Mouse (Mus musculus): ENCODE data around the gene Tanc1.

Tanc1 gene

DNA sequence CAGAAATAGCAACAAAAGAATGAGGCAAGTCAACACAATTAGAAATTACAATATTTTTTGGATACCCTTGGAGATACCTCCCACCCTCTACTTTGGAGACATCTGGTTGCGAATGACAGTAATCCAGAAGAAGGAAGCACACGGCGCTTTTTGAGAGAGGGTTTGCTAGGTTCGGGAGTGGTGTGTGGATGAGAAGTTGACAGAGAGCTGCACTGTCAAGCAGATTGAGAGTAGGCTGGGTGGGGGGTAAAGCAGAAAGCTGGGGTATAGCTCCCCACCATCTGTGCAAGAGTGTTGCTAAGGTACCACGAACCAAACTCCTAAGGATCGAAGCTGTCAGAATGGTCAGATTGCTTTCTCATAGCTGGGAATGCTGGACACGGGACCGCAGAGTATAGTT, 40.0 kb downstream of the Tanc1 start:
- DNase-seq (ENCODE audit: low spot score in 2 of 2) = no peak

DNA sequence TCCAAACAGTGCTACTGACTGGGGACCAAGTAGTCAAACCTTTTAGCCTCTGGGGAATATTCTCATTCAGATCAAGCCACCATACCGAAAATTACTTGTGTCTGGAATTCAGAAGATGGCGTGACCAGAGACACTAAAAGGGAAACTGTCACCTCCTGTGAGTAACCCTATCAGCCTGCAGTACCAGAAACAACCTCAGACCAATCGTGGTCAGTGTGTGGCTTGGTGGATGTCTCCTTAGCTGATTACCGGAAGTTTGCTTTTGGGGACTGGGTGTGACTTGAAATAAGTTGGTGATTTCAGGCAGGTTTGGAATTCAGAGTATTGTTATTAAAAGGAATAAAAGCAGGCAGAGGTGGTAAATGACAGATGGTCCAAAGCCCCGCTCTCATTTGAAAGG, 40.9 kb downstream of the Tanc1 start:
- no peak for DNase-seq (ENCODE audit: low spot score in 2 of 2)

DNA sequence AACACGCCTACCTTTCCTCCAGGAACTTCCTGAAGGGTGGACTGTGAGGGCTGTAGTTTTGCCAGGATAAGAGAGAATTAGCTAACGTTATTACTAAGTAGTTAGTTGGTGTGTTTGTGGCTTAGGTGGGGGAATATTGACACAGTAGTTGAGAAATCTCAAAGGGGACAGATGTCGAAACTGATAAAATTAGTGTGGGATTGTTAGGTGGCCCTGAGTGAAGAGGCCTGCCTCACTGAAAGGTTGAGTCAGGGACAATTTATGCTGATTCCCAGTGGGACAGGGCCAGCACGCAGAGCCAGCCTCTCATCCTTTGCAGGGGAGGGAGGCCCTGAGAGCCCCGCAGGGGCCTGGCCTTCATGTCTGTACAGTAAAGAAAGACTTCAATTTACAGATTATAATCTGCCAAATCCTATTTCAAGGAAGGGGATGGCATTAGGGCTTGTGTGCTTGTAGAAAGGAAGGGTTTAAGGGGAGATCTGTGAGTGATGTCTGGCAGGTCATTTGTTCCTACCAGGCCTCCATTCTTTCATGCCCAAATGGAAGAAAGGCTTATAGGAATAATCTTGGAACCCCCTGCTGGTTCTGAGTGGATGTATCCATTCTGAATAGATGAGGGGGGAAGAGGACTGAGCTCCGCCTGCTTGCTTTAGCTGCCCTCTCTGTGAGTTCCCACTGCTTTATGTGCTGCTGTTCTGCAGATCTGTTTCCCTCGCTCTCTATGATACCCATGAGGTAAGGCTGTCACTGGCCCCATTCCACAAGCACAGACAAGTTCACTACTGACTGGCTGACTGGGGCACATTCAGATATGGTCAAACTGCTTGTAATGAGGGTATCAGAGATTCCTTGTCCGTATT, 41.7 kb downstream of the Tanc1 start:
- no peak for DNase-seq (ENCODE audit: low spot score in 2 of 2)

DNA sequence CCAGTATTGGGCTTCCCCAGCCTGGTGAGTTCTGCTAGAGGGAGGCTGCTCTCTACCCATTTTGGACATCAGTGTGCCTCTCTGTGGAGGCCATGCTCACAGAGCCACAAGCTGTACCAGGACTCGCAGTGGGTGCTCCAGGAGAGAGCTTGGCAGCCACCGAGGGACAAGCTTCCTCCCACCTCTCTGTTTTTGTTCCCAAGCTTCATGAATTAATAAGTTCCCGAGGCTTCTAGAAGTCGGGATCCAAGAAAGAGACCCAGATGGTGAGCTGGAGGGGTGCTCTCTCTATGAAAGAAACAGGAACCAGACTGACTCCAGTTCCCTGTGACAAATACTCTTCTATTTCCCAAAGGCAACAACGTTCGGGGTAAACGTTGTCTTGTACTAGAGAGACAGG, 43.6 kb downstream of the Tanc1 start:
- no peak for DNase-seq (ENCODE audit: low spot score in 2 of 2)

DNA sequence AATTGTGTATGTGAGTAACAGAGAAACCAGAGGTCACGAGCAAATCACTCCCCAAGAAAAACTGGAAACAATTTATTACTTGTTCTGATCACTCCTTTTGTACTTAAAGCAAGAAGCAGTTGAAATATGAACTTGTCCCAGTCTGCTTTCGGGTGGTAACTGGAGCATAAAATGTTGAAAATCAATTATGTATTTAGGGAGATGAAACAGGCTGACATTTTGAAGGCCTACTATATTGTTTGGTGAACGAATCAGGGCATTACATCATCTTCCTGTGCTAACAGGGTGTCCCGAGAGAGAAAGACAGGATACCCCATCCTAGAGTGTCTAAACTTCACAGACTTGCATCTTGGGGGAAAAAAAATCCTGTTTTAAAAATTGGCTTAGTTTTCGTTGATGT, 44.8 kb downstream of the Tanc1 start:
- DNase-seq (ENCODE audit: low spot score in 2 of 2) = no peak

DNA sequence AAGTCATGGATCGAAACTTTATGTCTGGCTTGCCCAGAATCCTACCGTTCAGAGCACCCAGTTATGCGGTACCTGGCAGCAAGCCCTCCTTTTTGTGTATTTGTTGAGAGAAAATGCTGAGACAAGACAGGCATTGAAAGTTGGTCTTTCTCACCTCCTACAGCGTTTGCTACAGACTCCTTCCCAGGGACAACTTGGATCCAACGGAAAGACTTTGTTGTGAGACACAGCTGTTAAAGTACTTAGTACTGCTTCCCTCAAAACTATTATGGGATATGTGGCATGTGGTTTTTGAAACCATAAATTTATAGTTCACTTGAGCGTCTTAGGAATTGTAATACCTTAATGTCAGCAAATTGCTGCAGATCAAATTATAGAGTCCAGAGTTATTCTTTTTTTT, 47.8 kb downstream of the Tanc1 start:
- no peak for DNase-seq (ENCODE audit: low spot score in 2 of 2)

DNA sequence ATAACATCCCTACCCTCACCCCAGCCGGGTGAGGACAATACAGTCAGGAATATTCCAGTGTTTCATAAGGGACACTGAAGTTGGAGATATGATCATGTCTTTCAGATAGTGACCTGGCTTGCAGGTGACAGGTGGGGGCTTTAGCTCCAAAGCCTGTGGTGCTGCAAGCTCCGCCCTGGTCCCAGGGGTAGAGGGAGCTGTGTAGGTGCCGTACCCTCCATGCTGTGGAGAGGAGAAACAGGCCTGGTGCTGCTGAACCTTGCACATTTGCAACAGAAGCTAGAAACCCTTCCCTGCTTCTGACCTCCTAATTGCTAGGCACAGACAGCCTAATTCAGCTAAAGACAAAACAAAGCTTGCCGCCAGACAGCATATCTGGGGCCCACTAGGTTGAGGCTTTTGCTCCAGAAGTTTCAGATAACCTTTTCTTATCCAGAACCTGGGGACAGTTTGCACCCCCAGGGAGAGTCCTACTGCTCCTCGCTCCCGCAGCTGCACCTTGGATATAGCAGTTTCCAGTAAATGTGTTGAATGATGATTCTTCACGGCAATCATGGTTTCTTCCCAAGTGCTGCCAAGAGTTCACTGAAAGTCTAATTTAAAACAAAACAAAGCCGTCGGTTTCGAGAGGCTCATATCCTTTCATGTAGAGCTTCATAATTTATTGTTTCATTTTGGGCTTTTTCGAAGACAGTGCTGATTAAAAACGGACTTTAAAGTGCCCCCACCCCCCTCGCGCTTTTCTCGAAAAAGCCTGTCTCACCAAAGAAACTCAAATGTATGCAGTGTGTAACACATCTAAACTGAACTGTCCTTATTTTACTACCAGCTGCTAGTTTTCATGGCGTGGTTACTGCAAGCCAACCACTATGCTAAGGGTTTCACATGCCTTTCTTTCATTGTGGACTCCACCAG, 49.3 kb downstream of the Tanc1 start:
- no peak for DNase-seq (ENCODE audit: low spot score in 2 of 2)

DNA sequence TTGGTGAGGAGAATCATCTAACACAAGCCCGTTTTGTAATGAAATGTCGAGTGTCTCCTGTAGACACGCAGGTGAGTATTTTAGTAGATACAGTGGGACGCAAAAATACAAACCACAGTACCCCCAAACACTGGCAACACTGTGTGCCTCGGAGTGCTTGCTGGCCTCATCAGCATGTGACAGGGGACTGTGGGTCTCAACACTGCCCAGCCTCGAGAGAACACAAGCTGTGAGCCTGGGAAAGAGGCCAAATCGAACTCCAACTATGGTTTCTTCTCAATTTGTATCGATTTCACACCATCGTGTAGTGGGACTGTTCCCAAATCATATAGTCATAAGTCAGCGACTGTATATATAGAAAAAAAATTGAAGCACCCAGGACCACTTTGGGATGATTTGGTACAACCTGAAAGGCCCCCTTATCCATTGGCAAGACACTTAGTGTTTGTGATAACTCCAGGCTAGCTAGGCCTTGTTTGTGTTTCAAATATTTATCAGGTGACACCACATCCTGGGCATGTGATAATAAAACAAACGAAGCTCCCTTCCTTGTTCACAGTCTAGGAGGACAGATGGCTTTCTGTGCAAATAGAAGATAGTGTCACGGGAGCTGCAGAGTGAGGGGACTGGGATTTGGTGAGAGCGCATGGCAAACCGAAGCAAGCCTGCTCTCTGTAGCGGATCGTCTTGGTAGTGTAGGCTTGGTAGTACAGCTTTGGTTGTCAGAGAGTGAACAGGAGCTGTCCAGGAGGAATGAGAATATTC, 53.1 kb downstream of the Tanc1 start:
- no peak for DNase-seq (ENCODE audit: low spot score in 2 of 2)

DNA sequence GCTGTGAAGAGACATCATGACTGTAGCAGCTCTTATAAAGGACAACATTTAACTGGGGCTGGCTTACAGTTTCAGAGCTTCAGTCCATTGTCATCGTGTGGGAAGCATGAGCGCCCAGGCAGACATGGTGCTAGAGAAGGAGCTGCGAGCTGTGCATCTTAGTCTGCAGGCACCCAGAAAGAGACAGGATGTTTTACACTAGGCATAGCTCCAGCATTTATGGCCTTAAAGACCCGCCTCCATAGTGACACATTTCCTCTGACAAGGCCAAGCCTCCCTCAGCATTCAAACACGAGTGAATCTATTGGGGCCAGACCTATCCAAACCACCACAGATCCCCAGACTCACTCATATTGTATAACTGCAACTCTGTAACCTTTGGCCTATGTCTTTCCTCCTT, 54.7 kb downstream of the Tanc1 start:
- no peak for DNase-seq (ENCODE audit: low spot score in 2 of 2)

DNA sequence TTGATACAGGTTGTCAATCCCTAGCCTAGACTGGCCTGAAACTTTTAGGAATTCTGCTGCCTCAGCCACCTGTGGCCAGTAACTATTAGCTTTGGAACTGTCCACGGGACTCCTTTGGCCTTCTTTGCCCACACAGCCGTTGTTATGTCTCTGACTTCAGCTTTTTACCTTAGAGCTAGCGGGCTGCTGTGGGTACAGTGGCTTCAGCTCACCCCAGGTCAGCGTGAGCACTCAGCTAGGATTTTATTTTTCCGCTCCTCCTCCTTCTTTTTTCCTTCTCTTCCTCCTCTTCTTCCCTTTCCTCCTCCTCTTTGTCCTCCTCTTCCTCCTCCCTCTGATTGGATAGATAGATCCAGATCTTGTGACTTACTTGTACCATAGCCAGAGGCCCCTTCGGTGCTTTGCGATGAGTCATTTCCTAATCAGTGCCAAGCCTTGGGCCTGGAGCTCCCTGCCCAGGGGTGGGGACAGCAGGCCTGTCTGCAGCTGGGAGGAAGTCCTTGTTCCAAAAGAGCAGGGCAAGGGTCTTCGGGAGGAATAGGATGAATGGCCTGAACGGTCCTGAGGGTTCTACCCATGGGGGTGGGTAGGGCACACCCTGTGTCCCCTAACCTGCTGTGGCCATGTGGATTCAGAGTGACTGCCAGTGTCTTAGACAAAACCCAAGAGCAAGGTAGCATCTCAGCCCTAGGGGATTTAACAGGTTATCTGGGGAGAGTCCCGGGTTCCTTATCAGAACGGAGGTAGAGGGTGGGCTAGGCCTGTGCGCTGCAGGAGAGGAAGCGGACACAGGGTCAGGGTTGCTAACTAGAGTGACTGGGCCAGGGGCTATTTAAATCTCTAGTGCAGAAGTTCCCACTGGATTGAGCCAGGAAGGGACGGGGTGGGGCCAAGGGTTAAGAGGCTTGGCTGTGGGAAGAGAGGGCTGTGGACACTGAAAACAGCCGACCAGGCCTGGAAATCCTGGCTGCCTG, 58.5 kb downstream of the Tanc1 start:
- DNase-seq (ENCODE audit: low spot score in 2 of 2) = no peak

DNA sequence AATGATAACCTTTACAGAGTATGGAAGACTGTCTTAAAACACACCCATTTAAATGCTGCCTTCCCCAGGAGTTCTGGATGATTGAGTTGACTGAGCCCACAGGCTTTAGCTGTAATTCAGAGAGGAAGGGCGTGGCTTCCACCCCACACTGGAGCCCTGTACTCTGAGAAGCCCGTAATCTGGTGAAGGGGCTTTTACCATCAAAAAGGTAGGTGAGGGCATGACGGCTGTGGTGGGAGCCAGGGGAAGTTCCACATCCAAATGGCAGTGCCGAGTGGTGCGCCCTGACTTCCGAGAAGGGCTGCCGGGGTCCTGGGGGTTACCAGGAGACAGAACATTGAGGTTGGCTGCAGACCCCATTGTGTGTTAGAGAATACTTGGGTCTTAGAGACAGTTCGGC, 59.8 kb downstream of the Tanc1 start:
- no peak for DNase-seq (ENCODE audit: low spot score in 2 of 2)

DNA sequence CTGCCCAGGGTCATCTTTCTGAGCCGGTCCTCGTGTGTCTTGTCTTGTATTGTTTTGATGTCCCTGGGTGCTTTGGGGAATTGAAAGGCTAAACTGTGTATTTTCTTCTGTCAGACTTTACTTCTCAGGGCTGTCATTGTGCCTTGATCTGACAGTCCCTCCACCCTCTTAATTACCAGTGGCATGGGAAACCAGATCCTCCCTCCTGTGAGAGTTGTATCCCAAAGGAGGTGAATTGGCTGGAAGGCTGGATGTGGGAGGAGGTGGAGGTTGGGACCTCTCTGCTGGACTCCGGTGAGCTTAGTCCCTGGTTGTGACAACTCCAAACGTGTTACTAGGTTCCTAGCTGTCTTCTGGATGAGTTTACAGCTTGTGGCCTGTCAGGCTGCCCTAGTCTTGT, 60.2 kb downstream of the Tanc1 start:
- no peak for DNase-seq (ENCODE audit: low spot score in 2 of 2)

DNA sequence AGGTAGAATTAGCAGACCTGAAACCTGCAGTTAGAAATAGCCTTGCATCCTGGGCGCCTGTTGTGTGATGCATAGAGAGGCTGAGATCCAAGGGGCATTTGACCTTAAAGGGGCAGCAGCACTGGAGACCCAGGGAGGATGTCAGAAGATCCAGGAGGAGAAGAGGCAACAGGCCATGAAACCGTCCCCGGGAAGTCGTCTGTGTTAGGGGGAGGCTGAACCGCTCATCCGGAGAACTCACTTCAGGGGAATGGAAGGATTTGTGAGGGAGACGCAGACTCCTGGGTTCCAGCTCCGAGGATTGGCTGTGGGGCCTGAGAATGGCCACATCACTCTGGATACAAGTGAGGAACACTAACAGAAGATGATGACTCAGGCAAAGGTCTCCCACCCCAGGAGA, 60.8 kb downstream of the Tanc1 start:
- DNase-seq (ENCODE audit: low spot score in 2 of 2) = no peak

DNA sequence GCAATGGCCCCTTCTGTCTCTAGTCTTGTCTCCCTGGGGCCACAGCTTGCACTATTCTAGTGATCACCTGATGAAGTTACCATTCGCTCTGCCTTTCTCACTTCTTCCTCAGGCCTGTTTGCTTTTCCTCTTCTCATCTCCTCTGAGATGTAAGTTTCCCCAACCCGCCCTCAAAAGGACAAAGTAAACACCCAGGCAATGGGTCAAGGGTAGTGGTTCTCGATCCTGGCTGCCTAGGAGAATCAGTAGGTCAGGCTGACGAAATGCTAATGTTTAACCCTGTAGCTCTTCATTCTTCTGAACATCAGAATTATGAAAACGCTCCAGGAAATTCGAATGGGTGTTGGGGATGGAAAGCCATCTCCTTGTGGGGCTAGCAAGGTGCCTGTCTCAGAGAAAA, 61.5 kb downstream of the Tanc1 start:
- DNase-seq (ENCODE audit: low spot score in 2 of 2) = no peak

DNA sequence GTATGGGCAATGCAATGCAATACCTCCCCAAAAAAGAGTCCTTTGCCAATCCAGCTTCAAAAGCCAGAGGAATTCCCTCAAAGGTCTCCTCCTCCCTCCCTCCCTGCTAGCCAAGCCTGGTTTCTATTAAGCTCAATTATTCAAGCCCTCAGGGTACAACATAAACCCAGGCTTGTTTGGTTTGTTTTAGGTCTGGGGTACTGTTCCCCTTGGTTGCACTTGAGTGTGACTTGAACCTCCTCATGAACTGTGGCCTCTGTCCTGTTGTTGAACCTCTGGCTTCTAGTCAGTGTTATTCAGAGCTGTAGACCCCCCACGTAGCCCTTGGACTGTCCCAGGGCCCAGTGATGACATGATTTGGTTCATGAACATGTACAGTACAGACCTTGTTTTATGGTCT, 62.0 kb downstream of the Tanc1 start:
- DNase-seq (ENCODE audit: low spot score in 2 of 2) = no peak

DNA sequence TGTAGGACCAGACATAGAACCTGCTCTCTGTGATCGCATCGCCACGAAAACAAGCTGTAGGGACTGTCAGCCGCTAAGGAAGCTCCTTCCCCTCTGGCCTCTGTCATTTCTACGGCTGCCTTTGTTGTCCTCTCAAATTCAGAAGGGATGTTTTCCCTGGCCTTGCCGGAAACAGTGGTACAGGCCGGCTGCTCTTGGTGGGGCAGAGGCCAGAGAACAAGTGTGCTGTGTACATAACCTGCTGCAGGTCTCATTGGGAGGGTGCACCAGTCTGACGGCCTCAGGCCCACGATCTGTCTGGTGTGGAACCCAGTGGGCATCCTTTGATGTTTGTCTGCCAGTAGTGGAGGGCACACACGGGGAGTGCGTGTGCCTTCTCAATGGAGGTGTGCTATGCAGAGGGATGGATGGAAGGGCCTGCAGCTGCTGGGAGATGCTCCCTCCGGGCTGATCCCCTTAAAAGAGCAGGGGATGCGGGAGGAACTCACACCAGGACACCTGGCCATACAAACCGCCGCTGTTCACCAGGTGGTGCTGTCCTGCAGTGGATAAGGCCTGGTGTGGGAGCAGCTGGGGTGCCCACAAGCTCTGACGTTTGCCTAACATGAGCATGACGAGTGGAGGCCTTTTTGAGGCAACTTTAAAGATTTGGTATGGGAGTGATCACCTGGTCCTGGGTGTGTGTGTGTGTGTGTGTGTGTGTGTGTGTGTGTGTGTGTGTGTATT, 63.6 kb downstream of the Tanc1 start:
- no peak for DNase-seq (ENCODE audit: low spot score in 2 of 2)

DNA sequence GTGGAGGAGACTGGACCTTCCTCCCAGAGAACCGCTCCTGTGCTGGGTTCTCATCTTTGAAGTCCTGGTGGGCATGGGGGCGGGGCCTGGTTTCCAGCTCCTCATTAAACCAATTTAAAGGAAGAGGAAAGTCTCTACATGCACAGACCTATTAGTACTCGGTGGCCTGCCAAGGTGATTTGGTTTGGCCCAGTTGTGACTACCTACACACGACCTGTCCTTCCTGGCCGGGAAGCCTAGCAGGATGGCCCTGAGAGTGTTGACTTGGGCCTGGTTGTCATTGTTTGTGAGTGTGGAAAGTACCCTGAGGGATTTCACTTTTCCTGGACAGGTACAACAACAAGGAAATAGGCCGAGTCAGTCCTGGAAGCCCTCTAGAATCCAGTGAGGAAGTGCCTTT, 64.2 kb downstream of the Tanc1 start:
- no peak for DNase-seq (ENCODE audit: low spot score in 2 of 2)

DNA sequence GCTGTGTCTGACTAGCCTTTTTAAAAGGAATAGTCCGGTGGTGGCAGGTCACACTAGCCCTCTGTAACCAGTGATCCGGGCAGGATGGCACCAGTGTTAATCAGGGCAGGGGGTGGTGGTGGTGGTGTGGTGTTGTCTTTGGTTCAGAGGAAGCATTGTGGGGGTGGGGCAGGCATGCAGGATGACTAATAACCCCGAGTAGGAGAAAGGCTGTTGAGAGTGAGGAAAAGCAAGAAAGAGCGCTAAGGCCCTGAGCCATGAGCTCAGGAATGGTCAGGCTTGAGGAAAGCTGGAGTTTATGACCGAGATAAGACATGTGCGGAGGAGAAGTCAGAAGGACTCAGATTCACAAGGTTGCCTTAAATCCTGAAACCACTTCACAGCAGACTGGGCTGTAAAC, 64.6 kb downstream of the Tanc1 start:
- DNase-seq (ENCODE audit: low spot score in 2 of 2) = no peak

DNA sequence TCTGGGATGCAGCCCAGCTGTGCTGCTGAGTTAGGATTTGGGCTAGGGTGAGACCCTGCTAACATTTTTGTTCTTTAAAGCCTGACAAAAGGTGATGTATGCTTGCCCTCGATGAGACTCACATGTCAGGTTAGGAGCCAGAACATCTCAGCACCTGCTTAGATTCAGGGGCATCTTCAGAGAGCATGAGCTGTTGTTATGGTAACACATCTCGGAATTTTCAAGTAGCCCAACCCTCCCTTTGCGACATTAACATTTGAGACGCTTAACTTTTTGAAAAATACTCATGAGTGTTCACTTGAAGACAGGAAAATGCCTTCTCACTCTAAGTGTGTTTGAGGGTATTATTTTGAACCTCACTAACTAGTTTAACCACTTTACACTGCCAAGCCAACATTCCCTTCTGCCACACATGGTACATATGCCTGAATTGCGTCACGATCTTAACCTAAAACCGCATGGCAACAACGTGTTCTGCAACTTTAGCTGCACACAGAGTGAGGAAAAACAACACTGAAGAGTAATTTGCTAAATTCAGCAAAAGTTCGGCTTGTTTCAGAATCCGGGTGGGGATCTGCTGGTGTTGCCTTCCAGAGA, 67.7 kb downstream of the Tanc1 start:
- DNase-seq (ENCODE audit: low spot score in 2 of 2) = no peak

DNA sequence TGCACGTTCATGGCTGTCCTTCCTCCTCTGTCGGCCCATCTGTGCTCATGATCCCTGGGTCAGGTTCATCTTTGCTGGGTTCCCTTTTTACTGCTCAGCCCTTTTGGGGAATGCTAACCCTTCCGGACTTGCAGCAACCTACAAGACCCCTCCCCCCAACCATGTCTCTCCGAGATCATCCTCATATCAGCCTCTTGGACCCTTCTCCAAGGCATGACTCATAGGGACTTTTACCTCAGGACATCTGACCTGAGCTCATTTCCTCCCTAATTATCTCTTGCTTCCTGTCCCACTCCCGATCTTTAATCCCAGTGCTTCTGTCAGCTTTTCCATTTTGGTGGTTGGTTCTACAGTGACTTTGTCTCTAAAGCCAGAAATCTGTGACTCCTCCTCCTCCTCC, 68.9 kb downstream of the Tanc1 start:
- no peak for DNase-seq (ENCODE audit: low spot score in 2 of 2)

Measured in frontal cortex, postnatal 14 days (tissue).